In the genomic region with DNA sequence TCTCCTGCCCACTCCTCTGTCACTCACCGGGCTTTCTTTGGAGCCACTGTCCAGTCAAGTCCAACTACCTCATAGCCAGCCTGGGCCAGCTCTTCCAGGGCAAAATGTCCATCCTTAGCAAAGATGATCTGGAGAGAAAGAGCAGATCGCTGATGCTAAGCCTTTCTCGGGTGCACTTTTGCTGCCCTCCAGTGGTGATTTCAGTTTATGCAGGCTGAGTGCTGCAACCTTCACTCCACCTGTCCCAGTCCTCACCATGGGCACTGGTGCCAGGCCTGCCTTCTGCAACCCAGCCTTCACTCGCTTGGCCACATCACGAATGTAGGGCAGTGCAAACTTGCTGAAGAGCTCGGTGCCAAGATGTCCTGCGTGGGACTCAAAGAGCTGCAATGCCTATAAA, we compare ENCODE assay signal across 8 mouse cellular contexts. TPM values are rescaled to one million over a fixed set of nuclear protein-coding genes. Genes with fewer than 3 reads are reported as not detected.
A peak's percentile ranks its signal among the peaks of the same experiment; 100 is the strongest.
DNase-seq lines count a peak whose midpoint lies in the region; ATAC-seq and TF ChIP-seq lines count a peak whose summit lies in the region.

No protein-coding gene starts in this region.

- 11% methylated on average over 7 of the region's 7 CpGs for WGBS in intestine, embryonic 14.5 days
- WGBS in intestine, embryonic 15.5 days = 9% methylated on average over 7 of the region's 7 CpGs
- WGBS in bone marrow, adult 2 months = 8% methylated on average over 7 of the region's 7 CpGs
- WGBS in midbrain, embryonic 11.5 days = 19% methylated on average over 7 of the region's 7 CpGs
- WGBS in spleen, adult 2 months = 12% methylated on average over 7 of the region's 7 CpGs

- no peaks in the 10 kb centered on the region for H3K9me3 ChIP-seq in intestine, embryonic 14.5 days (ENCODE audit: control insufficient read depth, low read length)
- H3K9me3 ChIP-seq in intestine, embryonic 15.5 days = no peaks in the 10 kb centered on the region
- no peaks in the 10 kb centered on the region for H3K9me3 ChIP-seq in midbrain, embryonic 11.5 days (ENCODE audit: control insufficient read depth, low read length)

- no peaks in the 10 kb centered on the region for H3K27me3 ChIP-seq in intestine, embryonic 14.5 days (replicated peaks; ENCODE audit: control insufficient read depth, insufficient read depth, low read length)
- H3K27me3 ChIP-seq in intestine, embryonic 15.5 days (replicated peaks) = no peaks in the 10 kb centered on the region
- H3K27me3 ChIP-seq in midbrain, embryonic 11.5 days (ENCODE audit: control insufficient read depth, insufficient read depth, low read length) = no peaks in the 10 kb centered on the region
- H3K27me3 ChIP-seq in spleen, adult 2 months (ENCODE audit: control insufficient read depth, insufficient read depth, low read length) = no peaks in the 10 kb centered on the region

- H3K4me2 ChIP-seq in intestine, embryonic 14.5 days (ENCODE audit: low read length) = no peak overlapping the region
- H3K4me2 ChIP-seq in intestine, embryonic 15.5 days (replicated peaks) = no peak overlapping the region
- no peak overlapping the region for H3K4me2 ChIP-seq in midbrain, embryonic 11.5 days

- no peak overlapping the region for H3K27ac ChIP-seq in intestine, embryonic 14.5 days (ENCODE audit: low read depth)
- no peak overlapping the region for H3K27ac ChIP-seq in intestine, embryonic 15.5 days
- H3K27ac ChIP-seq in bone marrow, adult 2 months (ENCODE audit: control insufficient read depth, insufficient read depth, low read depth, low read length, poor library complexity) = no peak overlapping the region
- no peak overlapping the region for H3K27ac ChIP-seq in embryonic fibroblast, embryonic 13.5 days (ENCODE audit: insufficient read depth, low read length)
- no peak overlapping the region for H3K27ac ChIP-seq in midbrain, embryonic 11.5 days (ENCODE audit: low read depth, low read length)
- no peak overlapping the region for H3K27ac ChIP-seq in spleen, adult 2 months (ENCODE audit: insufficient read depth, low read length)

- H3K4me3 ChIP-seq in intestine, embryonic 14.5 days (ENCODE audit: low read depth, low read length) = no peak overlapping the region
- H3K4me3 ChIP-seq in intestine, embryonic 15.5 days (replicated peaks) = no peak overlapping the region
- H3K4me3 ChIP-seq in bone marrow, adult 2 months (replicated peaks; ENCODE audit: control insufficient read depth, low read depth, low read length) = no peak overlapping the region
- H3K4me3 ChIP-seq in embryonic fibroblast, embryonic 13.5 days (ENCODE audit: insufficient read depth, low read length) = no peak overlapping the region
- H3K4me3 ChIP-seq in midbrain, embryonic 11.5 days (ENCODE audit: low read depth, low read length) = no peak overlapping the region
- H3K4me3 ChIP-seq in spleen, adult 2 months (ENCODE audit: extremely low read depth, insufficient read depth, insufficient read length) = no peak overlapping the region

- H3K36me3 ChIP-seq in intestine, embryonic 14.5 days (ENCODE audit: control insufficient read depth, insufficient read depth, low read length) = peaks cover 12% of the 10 kb centered on the region; the same call in 1 of the 2 replicates
- H3K36me3 ChIP-seq in intestine, embryonic 15.5 days = no peaks in the 10 kb centered on the region
- H3K36me3 ChIP-seq in midbrain, embryonic 11.5 days (ENCODE audit: control insufficient read depth, insufficient read depth, low read length) = no peaks in the 10 kb centered on the region; the same call in 1 of the 2 replicates
- 0 out of 2 replicates have a peak, but pooled peaks cover 2% of the 10 kb centered on the region for H3K36me3 ChIP-seq in spleen, adult 2 months (ENCODE audit: control insufficient read depth, insufficient read depth, low read length)

- H3K9ac ChIP-seq in intestine, embryonic 14.5 days (ENCODE audit: low read length) = no peak overlapping the region
- no peak overlapping the region for H3K9ac ChIP-seq in intestine, embryonic 15.5 days
- H3K9ac ChIP-seq in midbrain, embryonic 11.5 days (ENCODE audit: low read length) = no peak overlapping the region

- H3K4me1 ChIP-seq in intestine, embryonic 14.5 days (replicated peaks; ENCODE audit: control insufficient read depth, insufficient read depth, low read length) = peaks cover 13% of the 10 kb centered on the region
- peaks cover 25% of the 10 kb centered on the region for H3K4me1 ChIP-seq in intestine, embryonic 15.5 days (replicated peaks)
- peaks cover 2% of the 10 kb centered on the region for H3K4me1 ChIP-seq in bone marrow, adult 2 months (ENCODE audit: control insufficient read depth, insufficient read depth, low read length)
- H3K4me1 ChIP-seq in embryonic fibroblast, embryonic 13.5 days (ENCODE audit: control insufficient read depth, insufficient read depth, low read length) = peaks cover 3% of the 10 kb centered on the region; the same call in 1 of the 2 replicates
- peaks cover 19% of the 10 kb centered on the region for H3K4me1 ChIP-seq in midbrain, embryonic 11.5 days (ENCODE audit: control insufficient read depth, insufficient read depth, low read length)
- peaks cover 7% of the 10 kb centered on the region for H3K4me1 ChIP-seq in spleen, adult 2 months (ENCODE audit: control insufficient read depth, insufficient read depth, insufficient read length)

- peak; percentile 92 for TF ChIP-seq CTCF in bone marrow, adult 2 months (IDR thresholded peaks at IDR 0.05; ENCODE audit: control insufficient read depth, insufficient read depth, low read length)
- peak; percentile 86 for TF ChIP-seq CTCF in embryonic fibroblast, embryonic 13.5 days (IDR thresholded peaks at IDR 0.05; ENCODE audit: borderline replicate concordance, insufficient read depth, low read length)
- TF ChIP-seq CTCF in spleen, adult 2 months (IDR thresholded peaks at IDR 0.05; ENCODE audit: extremely low read depth, insufficient read depth, insufficient read length, insufficient replicate concordance) = peak; percentile 74; the same call in 1 of the 2 replicates

- ATAC-seq in intestine, embryonic 14.5 days (replicated peaks; ENCODE audit: low FRiP score, low TSS enrichment, low read depth) = no peak
- no peak for ATAC-seq in intestine, embryonic 15.5 days
- ATAC-seq in midbrain, embryonic 11.5 days (ENCODE audit: low FRiP score) = 0 out of 2 replicates have a peak, but pooled peaks have one; percentile 3

- intact Hi-C loops in heart, postnatal 10 days (cut with DNase I) = loop anchor here (1.0 to 5.0 kb wide), 2 partner anchors 163 to 274 kb away; no protein-coding TSS in a partner anchor
- intact Hi-C loops in left cerebral cortex, postnatal 10 days (cut with DNase I) = loop anchor here (1.0 to 10.0 kb wide), 3 partner anchors 114 to 277 kb away; a partner anchor contains a TSS

- no peak for TF ChIP-seq POLR2A in bone marrow, adult 2 months (IDR thresholded peaks at IDR 0.05; ENCODE audit: borderline replicate concordance, control insufficient read depth, low read depth, low read length)
- no peak for TF ChIP-seq POLR2A in embryonic fibroblast, embryonic 13.5 days (IDR thresholded peaks at IDR 0.05; ENCODE audit: low read depth, low read length)
- no peak for TF ChIP-seq POLR2A in spleen, adult 2 months (IDR thresholded peaks at IDR 0.05; ENCODE audit: low read depth, low read length)

- DNase-seq in intestine, embryonic 14.5 days (ENCODE audit: low spot score) = peak; percentile 92
- peak; percentile 83 to 91 for DNase-seq in heart, postnatal 10 days
- peak; percentile 74 to 75 for DNase-seq in left cerebral cortex, postnatal 10 days (ENCODE audit: extremely low spot score in 1 of 2, low spot score in 2 of 2)
- peak; percentile 98 for DNase-seq in midbrain, embryonic 11.5 days (ENCODE audit: low spot score, missing footprints)
- peak; percentile 49 to 71 for DNase-seq in spleen, adult 2 months (ENCODE audit: low read depth in 1 of 2, low spot score in 2 of 2)

RNA-seq across cellular contexts. Expression of a gene that starts 2.8 kb away (rescaled TPM):
- 64.8 and 75.7 TPM in 2 replicates for polyA plus RNA-seq in intestine, embryonic 14.5 days (2014; fragmentation: Nextera tagmentation; extraction: Ambion mirVana)
- 68.7 and 75.4 TPM in 2 replicates for polyA plus RNA-seq in intestine, embryonic 15.5 days (2015; fragmentation: Nextera tagmentation; extraction: Ambion mirVana)
- 442 and 477 TPM in 2 replicates for polyA plus RNA-seq in bone marrow, adult 2 months (2011; ENCODE audit: insufficient read depth, insufficient read length, low replicate concordance, missing spikeins)
- polyA plus RNA-seq in embryonic fibroblast, embryonic 13.5 days (2011; ENCODE audit: insufficient read length, low read depth, missing spikeins) = 54.1 and 54.6 TPM in 2 replicates
- 10 to 100 TPM; 92.0 to 98.7 TPM for total RNA-seq in heart, postnatal 10 days (2021)
- total RNA-seq in left cerebral cortex, postnatal 10 days (2021) = 10 to 100 TPM; 38.0 to 40.4 TPM
- polyA plus RNA-seq in midbrain, embryonic 11.5 days (2014; fragmentation: Nextera tagmentation; extraction: Ambion mirVana) = 85.2 and 95.6 TPM in 2 replicates
- polyA plus RNA-seq in spleen, adult 2 months (2012; rRNA removed) = 72.1 and 90.6 TPM in 2 replicates

RNA-seq across cellular contexts. Expression of a gene that starts 3.8 kb away (rescaled TPM):
- polyA plus RNA-seq in intestine, embryonic 14.5 days (2014; fragmentation: Nextera tagmentation; extraction: Ambion mirVana) = 7.2 and 9.4 TPM in 2 replicates
- 12.6 TPM in 2 replicates for polyA plus RNA-seq in intestine, embryonic 15.5 days (2015; fragmentation: Nextera tagmentation; extraction: Ambion mirVana)
- polyA plus RNA-seq in bone marrow, adult 2 months (2011; ENCODE audit: insufficient read depth, insufficient read length, low replicate concordance, missing spikeins) = 10.3 and 18.7 TPM in 2 replicates
- 10.1 and 10.2 TPM in 2 replicates for polyA plus RNA-seq in embryonic fibroblast, embryonic 13.5 days (2011; ENCODE audit: insufficient read length, low read depth, missing spikeins)
- total RNA-seq in heart, postnatal 10 days (2021) = 10 to 100 TPM; 13.9 to 14.9 TPM
- 10 to 100 TPM; 47.7 to 53.3 TPM for total RNA-seq in left cerebral cortex, postnatal 10 days (2021)
- polyA plus RNA-seq in midbrain, embryonic 11.5 days (2014; fragmentation: Nextera tagmentation; extraction: Ambion mirVana) = 7.6 and 9.4 TPM in 2 replicates
- polyA plus RNA-seq in spleen, adult 2 months (2012; rRNA removed) = 58.8 and 66.6 TPM in 2 replicates

RNA-seq across cellular contexts. Expression of a gene that starts 27.8 kb away (rescaled TPM):
- 41.2 and 48.0 TPM in 2 replicates for polyA plus RNA-seq in intestine, embryonic 14.5 days (2014; fragmentation: Nextera tagmentation; extraction: Ambion mirVana)
- 32.2 and 37.7 TPM in 2 replicates for polyA plus RNA-seq in intestine, embryonic 15.5 days (2015; fragmentation: Nextera tagmentation; extraction: Ambion mirVana)
- 13.1 and 23.4 TPM in 2 replicates for polyA plus RNA-seq in bone marrow, adult 2 months (2011; ENCODE audit: insufficient read depth, insufficient read length, low replicate concordance, missing spikeins)
- 34.1 and 37.9 TPM in 2 replicates for polyA plus RNA-seq in embryonic fibroblast, embryonic 13.5 days (2011; ENCODE audit: insufficient read length, low read depth, missing spikeins)
- 10 to 100 TPM; 19.2 to 20.3 TPM for total RNA-seq in heart, postnatal 10 days (2021)
- 10 to 100 TPM; 25.5 to 26.9 TPM for total RNA-seq in left cerebral cortex, postnatal 10 days (2021)
- polyA plus RNA-seq in midbrain, embryonic 11.5 days (2014; fragmentation: Nextera tagmentation; extraction: Ambion mirVana) = 43.0 and 49.4 TPM in 2 replicates
- 3.6 TPM in 2 replicates for polyA plus RNA-seq in spleen, adult 2 months (2012; rRNA removed)
